Mouse (Mus musculus): ENCODE measurements around the gene Camkv.

The Camkv gene

GRCm38 (mm10) chr9:107923956-107924355, 11.5 kb upstream of the Camkv start:
- no peak for DNase-seq

- no peak for DNase-seq
Observed at GRCm38 (mm10) chr9:107925251-107925650, 10.2 kb upstream of the Camkv start.

GRCm38 (mm10) chr9:107926920-107927420, 8.5 kb upstream of the Camkv start:
- no peak for DNase-seq

- no peak for DNase-seq
Observed at GRCm38 (mm10) chr9:107927749-107928148, 7.7 kb upstream of the Camkv start.

- DNase-seq = no peak
Observed at GRCm38 (mm10) chr9:107928169-107928568, 7.3 kb upstream of the Camkv start, which contains the start of gene Actl11. Gene Actl11 (plus strand): TSS chr9:107928469.

- no peak for DNase-seq
Observed at GRCm38 (mm10) chr9:107932221-107932620, 3.3 kb upstream of the Camkv start.

GRCm38 (mm10) chr9:107934146-107934545, 1.3 kb upstream of the Camkv start:
- no peak for DNase-seq

- peak in 1 of 2 experiments; percentile 22 for DNase-seq
Observed at GRCm38 (mm10) chr9:107935790-107936214, 328 bp downstream of the Camkv start.

- no peak for DNase-seq
Observed at GRCm38 (mm10) chr9:107936215-107936822, 845 bp downstream of the Camkv start.

GRCm38 (mm10) chr9:107936831-107937230, 1.4 kb downstream of the Camkv start:
- DNase-seq = no peak

- no peak for DNase-seq
Observed at GRCm38 (mm10) chr9:107947241-107948194, 12.0 kb downstream of the Camkv start.

GRCm38 (mm10) chr9:107949184-107949921, 13.9 kb downstream of the Camkv start:
- DNase-seq = no peak

- no peak for DNase-seq
Observed at GRCm38 (mm10) chr9:107949922-107950235, 14.4 kb downstream of the Camkv start, which contains the start of gene Traip. Gene Traip (plus strand): TSS chr9:107950136.

GRCm38 (mm10) chr9:107950460-107951355, 15.2 kb downstream of the Camkv start:
- peak; percentile 72 to 82 for DNase-seq

GRCm38 (mm10) chr9:107955613-107956289, 20.3 kb downstream of the Camkv start:
- no peak for DNase-seq

- DNase-seq = no peak
Observed at GRCm38 (mm10) chr9:107957141-107957540, 21.7 kb downstream of the Camkv start.

GRCm38 (mm10) chr9:107959896-107960295, 24.4 kb downstream of the Camkv start:
- no peak for DNase-seq

GRCm38 (mm10) chr9:107960928-107961327, 25.5 kb downstream of the Camkv start:
- no peak for DNase-seq

- DNase-seq = no peak
Observed at GRCm38 (mm10) chr9:107961351-107961762, 25.9 kb downstream of the Camkv start.

GRCm38 (mm10) chr9:107961881-107962280, 26.4 kb downstream of the Camkv start:
- no peak for DNase-seq

- no peak for DNase-seq
Observed at GRCm38 (mm10) chr9:107962916-107963315, 27.4 kb downstream of the Camkv start.
